Mouse (Mus musculus) kidney, adult 10 weeks (tissue): ENCODE measurements around the gene Ppil4. TPM values are rescaled to one million over a fixed set of nuclear protein-coding genes. Genes with fewer than 3 reads are reported as not detected.

Experiments used
- polyA plus RNA-seq: library from polyadenylated mRNA; stranded (reverse); fragments of 350-450 nt; fragmentation: Illumina TruSeq; extraction: RNeasy Lipid Tissue Mini Kit (QIAGEN cat#74804); gene quantifications from one replicate; pipeline ENCODE4 v1.2.3, GENCODE M21; 2014; ENCODE audit warnings: low read depth, low replicate concordance

Gene Ppil4
- 42.8 TPM for polyA plus RNA-seq

GRCm38 (mm10) chr10:7792751-7793385 lies at the start of gene Ppil4, which contains the start of gene Ginm1:
Ppil4 (plus strand) TSS chr10:7792891.
Ginm1 (minus strand) TSS chr10:7792824.

DNA sequence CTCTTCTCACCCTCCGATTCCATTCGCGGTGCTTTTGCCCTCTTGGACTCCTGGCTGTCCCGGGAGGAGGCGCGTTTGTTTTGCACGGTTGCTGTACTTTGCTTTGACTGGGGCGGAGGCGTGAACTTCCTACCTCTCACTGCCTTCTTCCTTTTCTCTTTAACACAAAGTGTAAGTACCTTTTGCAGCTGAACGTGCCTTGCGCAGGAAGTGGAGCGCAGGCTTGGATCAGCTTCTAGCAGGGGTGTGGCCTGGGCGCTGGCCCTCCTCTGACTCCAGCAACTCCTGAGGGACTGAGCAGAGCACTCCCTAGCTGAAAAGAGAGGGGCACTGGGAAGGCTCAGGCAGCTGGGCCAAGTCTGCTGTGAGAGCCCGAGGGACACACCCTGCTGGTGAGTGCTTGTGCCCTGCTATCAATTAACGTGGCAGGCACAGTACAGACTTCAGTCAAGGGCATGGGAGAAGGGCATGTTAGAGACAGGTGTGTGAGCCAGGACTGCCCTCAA lies 39.5 kb downstream of the Ppil4 start, which contains the start of gene Zc3h12d:
TSS of gene Zc3h12d (plus strand) at position 300 of the 506 bp plus-strand sequence.

Other genes starting within 250 kb of the Ppil4 start
- gene Lrp11, start 203.1 kb upstream of the Ppil4 start, polyA plus RNA-seq: 14.5 TPM
- gene Nup43, start 125.4 kb upstream of the Ppil4 start, polyA plus RNA-seq: 14.7 TPM
- 87.1 TPM for gene Pcmt1, start 111.8 kb upstream of the Ppil4 start, polyA plus RNA-seq
- gene Lats1, start 111.7 kb upstream of the Ppil4 start, polyA plus RNA-seq: 45.8 TPM
- 36.9 TPM for gene Katna1, start 66.9 kb upstream of the Ppil4 start, polyA plus RNA-seq
- gene Ginm1, start 67 bp upstream of the Ppil4 start, polyA plus RNA-seq: 425 TPM
- 1.2 TPM for gene Zc3h12d, start 39.6 kb downstream of the Ppil4 start, polyA plus RNA-seq
- gene Tab2, start 163.3 kb downstream of the Ppil4 start, polyA plus RNA-seq: 98.2 TPM